Mouse (Mus musculus): ENCODE data around the gene Pitx1.

The Pitx1 gene

DNA sequence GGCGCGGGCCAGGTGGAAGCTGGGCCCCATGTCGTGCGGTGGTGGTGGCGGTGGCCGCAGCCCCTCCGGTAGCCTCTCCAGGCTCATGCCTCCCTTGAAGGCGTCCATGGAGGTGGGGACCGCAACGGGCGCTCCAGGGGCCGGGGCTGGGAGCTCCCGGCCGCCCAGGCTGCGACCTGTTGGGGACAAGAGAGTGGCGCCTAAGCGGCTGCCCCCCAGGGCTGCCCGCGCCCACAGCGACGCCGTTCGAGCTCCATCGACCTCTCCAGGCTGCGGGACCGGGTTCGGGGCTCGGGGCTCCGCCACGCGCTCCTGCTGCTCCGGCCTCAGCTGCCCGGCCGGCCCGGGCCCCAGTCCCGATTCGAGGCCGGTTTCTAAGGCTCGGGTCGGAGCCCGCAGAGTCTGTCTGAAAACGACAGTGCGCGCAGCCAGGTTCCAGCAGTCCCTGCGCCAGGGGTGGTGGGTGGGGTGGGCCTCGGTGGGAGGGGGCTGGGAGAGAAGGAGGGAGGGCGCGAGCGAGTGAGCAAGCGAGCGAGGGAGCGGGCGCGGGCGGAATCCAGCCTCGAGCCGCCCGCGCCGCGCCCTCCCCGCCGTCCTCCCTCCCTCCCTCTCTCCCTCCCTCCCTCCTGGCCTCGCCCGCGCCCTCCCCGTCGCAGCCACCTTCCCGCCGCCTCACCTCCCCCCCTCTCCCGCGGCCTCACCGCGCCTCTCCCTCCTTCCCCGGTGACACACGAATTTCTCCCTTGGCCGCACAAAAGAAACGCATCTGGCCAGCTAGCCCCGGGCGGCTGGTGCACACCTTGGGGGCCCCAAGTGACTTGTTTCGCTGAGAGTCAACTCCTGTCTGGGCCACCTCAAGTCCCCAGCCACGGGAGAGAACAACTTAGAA, 4.9 kb downstream of the Pitx1 start:
- DNase-seq (ENCODE audit: low read depth): no peak

DNA sequence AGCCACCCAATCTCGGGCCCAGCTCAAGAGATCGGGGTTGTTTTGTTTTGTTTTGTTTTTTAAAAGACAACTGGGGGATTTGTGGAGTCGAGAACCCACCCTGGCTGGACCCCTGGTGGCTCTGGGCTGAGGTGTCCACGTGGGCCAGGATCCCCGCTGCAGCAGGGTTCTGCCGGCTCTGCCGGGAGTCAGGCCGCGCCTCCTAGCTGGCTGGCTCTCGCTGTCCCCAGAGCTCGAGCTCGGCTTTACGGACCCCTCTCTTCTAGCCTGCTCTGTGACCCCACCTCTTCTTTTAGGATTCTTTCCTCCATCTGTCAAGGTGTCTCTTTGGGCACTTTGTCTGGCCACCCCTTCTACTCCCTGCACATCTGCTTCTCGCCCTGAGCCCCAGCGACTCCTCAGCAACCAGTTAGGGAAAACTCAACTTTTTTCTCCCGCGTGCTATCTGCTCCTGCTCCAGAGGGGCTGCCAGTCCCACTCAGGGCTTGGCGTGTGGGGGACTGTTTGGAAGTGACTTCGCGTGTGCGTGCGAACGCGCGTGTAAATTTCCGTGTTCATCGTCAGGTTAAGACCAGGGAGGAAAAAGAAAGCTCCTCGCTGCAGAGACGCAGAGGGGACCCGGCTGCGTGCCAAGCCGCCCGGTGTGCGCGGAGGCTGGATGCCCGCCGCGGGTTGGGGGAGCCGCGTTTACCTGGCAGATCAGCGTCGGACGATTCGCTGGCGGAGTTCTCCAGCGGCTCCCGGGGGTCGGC, 5.7 kb downstream of the Pitx1 start:
- no peak for DNase-seq (ENCODE audit: low read depth)

DNA sequence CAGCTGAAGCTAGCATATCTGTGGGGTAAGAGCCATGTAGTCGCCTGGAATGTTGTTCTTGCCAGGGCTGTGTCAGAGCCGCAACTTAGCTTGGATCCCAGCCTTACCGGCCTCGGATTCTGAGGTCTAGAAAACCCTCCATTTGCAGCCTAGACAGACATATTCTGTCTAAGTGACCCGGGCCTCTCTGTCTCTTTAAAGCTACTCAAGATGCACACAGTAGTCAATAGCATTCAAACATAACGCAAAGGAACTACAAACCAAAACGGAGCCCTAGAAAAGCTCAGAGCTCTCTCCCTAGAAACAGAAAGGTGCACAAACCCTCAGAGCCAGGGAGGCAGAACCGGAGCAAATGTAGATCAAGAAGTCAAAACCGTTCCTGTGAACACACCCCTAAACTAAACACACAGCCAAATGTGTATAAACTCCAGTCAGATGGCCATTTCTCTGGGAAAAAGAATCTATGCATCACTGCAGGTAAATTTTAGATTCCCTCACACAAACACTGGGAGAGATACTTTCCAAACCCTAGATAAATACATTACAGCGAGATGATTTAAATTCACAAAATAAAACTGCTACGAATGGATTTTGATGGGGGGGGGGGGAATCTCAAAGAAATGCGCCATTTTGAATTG, 6.9 kb downstream of the Pitx1 start:
- DNase-seq (ENCODE audit: low read depth): no peak

DNA sequence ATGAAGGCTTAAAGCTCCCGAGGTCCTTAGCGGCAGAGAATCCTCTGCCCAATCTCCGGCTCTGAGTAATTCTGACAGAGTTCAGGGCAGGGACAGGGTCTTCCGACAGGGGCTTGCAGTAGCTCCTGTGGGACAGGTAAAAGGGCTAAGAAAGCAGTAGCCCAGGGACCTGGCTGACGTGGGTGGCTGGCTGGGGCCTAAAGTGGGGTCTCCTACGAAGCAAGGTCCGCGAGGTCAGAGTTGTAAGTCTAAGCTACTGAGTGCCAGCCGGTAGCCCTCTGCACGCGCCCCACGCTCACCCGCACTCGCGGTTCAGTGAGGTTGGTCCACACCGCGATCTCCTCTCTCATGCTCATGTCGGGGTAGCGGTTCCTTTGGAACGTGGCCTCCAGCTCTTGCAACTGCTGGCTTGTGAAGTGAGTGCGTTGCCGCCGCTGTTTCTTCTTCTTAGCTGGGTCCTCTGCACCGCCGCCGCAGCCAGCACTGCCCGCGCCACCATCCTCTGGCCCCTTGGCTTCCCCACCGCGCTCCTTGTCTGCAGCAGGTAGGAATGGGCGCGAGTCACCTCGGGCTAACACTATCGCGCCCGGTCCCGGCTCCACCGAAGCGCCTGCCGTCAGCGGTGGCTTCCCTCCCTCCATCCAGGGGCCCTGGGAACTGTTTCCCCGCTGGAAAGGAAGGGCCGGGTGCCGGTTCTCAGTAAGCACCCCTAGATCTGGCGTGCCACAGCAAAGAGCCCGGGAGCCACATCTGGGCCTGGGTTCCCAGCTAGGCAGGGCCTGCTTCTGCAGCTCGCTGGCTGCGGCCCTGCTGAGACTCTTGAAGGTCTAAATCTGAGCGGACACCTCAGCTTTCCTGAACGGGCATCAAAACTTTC, 7.6 kb downstream of the Pitx1 start:
- no peak for DNase-seq (ENCODE audit: low read depth)

DNA sequence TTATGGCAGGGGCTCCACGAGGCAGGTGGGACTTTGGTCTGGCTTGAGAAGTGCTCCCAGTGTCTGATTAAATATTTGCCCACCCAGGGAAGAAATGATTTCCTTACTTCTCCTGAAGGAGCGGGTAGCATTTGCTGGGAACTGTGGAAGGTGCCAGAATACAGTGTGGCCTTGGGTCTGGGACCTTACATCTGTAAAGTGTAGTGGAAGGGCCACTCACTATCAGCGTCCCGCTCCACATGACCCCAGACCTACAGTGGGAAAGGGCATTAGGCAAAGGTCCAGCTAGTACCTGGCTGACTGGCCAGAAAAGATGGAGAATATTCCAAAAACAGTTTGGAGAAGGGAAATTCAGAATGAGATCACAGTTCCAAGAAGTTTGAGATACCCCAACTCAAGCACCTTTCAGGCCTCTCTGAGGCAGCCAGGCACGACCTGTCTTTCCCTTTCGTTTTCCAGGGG, 8.3 kb downstream of the Pitx1 start:
- DNase-seq (ENCODE audit: low read depth): no peak

DNA sequence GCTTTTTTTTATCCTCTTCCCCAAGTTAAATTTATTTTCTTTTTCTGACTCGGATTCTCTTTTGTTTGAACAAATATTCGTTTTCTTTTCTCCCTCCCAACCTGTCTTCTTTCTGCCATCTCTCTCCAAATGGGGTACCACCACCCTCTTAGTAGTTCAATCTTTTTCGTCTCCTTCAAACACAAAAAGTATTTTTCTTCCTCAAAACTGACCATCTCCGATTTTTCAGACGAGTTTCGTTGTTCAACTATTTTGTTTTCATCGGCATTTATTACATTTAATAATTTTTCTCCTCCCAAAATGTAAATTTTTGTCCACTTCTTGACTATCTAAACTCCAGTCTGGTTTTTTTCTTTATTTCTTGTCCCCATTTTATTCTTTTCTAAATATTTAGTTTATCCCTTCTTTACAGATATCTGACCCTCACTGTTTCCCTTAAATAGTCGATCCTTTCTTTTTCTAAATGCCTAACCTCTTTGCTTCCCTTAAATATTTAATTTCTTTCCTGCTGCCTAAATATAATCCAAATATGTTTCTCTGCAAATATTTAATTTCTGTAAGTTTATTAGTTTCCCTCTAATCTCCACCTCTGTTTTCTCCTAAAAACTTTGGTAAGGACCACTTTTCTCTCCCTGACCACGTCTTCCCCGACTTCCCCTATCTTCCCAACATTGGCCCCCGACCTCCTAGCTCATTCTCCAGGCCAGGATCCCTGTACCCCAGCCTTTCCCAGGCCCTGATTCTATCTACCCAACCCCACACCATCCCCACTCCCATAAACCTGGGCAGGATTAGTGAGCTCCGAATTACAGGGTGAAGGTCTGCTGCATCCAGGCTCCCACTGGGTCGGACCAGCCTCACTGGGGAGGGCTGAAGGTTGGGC, 9.0 kb downstream of the Pitx1 start:
- DNase-seq (ENCODE audit: low read depth): no peak

DNA sequence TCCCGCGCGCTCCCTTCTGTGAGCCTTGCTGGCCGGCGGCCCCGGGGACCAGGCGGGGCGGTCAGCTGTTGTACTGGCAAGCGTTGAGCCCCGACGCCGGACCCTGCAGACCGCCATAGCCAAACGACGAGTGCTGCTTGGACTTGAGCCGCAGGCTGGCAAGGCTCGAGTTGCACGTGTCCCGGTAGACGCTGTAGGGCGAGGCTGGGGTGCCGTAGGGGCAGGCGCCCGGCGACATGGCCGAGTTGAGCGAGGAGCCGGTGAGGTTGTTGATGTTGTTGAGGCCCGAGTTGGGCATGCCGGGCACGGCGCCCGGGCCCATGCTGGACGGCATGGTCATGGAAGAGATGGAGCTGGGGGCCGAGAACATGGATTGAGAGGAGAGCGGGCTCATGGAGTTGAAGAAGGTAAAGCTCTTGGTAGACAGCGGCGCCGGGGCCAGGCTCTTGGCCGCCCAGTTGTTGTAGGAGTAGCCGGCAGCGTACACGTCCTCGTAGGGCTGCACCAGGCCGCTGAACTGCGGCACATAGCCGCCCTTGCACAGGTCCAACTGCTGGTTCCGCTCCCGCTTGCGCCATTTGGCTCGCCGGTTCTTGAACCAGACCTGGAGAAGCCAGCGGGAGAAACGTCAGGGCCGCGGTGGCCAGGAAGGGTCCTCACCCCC, 9.9 kb downstream of the Pitx1 start:
- DNase-seq (ENCODE audit: low read depth): no peak

DNA sequence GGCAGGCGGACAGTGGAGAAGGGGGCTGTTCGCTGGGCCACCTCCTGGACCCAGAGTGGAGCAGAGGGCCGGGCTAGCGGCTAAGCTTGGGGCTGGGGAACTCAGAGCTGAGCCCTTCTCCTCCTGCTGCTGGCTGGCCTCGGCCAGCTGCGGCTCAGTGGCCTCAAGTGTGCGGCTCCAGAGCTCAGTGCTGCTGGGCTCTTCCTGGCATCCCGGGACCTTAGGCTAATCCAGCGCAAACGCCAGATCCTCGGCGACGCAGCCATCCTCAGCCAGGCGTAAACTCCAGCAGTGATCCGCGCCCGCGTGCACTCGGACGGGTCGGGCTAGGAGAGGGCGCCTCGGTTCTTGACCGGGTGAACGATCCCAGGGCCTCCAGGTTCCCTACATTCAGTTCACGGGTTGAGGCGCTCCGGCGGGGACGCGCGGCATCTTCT, 10.7 kb downstream of the Pitx1 start:
- DNase-seq (ENCODE audit: low read depth): no peak

DNA sequence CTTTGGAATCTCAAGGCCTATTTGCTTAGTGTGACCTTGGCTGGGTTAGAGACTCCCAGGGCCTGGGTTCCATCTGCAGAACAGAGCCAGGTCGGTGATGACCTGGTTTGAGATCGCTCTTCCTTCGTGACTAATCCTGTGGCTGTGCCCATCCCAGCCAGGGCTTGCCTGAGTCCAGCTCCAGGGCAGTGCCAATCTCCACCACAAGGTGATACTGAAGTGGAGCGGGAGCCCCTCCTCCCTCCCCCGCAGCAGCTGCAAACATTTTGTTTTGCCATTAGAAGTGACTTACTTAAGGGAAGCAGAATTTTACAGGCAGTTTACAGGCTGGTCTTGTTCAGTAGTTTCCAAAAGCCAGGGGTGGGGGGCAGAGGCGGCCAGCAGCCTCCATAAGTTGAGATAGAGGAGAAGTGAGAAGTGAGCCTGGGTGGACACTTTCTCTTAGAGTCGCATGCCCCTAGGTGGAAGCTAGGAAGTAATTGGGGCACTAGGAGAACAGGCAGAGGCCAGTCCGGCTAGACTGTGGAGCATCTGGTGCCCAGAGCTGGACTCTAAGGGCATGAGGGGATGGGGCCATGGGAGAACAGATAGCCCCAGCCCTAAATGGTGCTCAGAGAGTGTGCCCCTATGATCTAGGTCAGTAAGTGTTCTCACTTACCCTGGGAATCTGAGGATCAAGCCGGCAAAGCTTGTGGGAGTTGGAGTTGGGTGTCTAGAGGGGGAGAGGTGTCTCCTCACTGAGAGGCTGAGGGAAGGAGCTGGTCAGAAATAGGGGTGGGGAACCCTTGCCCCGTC, 11.6 kb downstream of the Pitx1 start:
- no peak for DNase-seq (ENCODE audit: low read depth)

DNA sequence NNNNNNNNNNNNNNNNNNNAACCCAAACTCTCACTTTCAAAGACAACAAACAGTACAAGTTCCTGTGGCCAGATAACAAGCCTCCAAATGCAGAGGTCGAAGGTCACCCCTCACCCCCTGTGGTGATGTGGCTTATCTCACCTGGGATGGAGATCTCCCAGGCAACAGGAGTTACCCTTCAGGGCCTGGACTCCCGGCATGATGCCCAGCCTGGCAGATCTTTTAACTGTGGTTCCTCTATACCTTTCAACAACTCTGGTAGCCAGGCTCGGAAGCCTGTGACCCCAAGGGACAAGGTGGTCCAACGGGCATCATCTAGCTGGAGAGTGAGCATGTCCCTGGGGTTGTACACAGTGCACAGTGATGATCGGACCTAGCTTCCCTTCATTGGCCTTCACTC, 13.5 kb downstream of the Pitx1 start:
- no peak for DNase-seq (ENCODE audit: low read depth)

DNA sequence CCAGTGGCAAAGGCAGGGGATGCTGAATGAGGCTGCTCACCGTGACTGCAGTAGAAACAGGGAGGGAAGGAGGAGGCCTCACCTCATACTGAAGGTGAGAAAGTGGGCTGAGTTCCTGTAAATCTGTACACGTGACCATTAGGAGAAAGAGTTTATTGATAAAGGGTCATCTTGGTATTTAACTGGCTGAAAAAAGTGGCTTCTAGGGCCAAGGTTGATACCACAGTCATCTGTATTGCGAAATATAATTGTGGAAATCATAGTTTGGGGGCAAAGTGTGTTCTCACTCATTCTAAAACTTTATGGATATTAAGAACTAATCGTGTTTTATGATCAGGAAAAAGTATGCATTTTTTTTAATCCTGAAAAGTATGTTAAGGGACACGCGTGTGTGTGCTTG, 21.2 kb downstream of the Pitx1 start:
- DNase-seq (ENCODE audit: low read depth): no peak

DNA sequence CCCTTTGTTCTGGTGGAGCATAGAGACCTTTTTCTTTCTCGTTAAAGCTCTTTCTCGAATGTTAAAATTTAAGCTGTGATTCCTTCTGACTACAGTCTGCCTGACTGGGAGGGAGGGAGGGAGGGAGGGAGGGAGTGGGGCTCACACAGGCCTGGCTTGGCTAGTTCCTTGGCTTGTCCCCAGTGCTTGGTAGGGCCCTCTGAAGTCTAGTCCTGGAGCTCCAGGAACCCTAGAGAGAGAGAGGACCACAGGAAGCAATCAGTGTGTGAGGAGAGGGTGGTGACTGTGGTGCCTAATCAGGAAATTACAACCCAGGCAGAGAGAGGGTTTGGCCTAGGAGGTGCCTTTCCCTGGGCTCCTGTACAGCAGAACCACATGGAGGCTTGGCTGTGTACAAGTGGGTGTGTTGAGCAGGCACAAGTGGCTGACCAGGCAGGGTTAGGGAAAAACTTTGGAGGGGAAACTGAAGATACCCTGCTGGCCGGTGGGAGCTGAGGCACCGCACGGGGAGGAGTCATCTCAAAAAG, 22.4 kb downstream of the Pitx1 start:
- no peak for DNase-seq (ENCODE audit: low read depth)

DNA sequence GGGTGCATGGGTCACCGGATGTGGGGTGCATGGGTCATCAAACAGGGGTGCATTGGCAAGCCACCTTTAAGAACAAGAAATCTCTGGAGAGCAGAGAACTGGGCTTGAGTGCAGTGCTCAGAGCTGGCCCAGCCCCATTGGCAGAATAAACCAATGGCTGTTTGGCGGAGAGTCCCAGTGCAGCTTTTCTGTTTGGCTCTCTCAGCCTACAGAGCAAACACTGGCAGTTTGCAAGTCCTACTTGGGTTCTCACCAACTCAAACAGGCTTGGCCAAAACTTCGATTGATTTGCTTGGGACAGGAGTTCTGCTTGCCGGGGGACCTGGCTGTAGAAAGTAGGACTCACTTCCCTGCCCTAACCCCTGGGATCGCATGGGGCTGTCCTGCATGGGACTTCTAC, 25.0 kb downstream of the Pitx1 start:
- no peak for DNase-seq (ENCODE audit: low read depth)

DNA sequence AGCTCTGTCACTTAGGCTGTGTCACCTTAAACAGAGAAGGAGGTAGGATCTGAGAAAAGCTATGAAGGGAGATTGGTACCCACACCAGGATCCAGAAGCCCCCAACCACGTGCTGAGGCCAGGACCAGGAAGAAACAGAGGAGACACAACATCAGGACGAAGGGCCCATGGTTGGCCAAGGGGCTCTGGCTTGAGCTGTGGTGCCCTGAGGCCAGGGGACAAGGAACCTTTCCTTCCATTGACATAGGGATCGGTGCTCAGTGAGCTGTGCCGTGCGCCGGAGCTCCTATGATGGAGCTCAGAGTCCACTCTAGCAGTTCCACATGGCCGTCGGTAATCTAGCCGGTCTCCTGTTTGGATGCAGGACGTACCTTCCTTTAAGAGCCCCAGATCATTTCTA, 26.3 kb downstream of the Pitx1 start:
- no peak for DNase-seq (ENCODE audit: low read depth)

DNA sequence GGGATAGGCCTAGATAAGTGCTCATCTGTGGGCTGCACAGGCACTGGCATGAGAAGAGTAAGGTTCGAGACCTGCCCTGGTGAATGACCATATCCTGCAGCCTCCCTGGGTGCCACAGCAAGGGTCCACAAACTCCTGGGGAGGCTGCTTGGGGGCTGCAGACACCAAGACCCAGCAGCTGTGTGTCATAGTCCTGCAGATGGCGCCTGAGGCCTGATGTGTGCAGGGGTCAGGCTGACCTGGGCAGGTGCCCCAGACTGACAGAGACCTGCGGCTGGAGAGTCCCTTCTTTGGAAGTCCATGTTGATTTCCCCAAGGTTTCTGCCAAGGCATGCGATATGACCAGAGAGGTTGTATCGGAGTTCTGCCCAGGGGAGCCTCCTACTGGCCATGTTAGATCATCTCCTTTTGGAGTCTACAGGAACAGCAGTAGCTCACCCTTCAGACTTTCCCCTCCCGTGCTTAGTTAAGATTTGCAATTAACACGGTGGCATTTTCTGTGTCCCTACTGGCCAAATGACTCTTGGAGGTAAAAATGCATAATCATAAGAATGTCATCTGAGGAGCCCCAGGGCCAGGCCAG, 26.9 kb downstream of the Pitx1 start:
- no peak for DNase-seq (ENCODE audit: low read depth)

DNA sequence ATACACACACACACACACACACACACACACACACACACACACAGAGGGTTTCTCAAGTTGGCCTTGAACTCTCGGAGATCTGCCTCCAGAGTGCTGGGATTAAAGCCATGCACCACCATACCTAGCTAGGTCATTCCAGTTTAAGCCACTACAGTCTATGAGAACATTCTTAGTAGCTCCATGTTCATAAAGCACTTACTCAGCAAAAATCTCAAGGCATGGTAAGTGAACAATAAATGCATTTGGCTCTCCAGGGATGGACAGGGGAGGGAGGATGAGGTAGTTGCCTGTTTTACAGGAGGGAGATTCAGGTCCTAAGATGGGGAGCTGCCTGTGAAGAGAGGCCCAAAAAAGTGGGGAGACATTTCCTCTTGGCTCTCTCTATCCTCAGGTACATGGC, 32.0 kb downstream of the Pitx1 start:
- DNase-seq (ENCODE audit: low read depth): no peak

DNA sequence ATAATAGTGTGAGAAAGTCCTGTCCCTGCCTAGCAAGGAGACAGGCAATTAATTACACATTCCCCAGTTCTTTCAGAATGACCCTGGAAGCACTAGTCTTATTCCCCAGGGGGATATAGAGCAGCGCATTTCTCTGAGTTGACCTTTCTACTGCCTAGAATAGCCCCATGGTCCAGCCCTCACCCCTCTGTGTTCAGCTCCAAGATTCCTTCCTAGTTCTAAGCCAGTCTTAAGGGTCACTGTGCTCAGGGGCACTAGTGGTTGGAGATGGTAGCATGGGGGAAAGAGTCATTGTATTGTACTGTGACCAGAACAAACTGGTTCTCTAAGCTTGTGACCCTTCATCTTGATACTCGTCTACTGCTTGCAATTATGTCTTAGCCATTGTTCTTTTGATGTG, 34.7 kb downstream of the Pitx1 start:
- DNase-seq (ENCODE audit: low read depth): no peak

DNA sequence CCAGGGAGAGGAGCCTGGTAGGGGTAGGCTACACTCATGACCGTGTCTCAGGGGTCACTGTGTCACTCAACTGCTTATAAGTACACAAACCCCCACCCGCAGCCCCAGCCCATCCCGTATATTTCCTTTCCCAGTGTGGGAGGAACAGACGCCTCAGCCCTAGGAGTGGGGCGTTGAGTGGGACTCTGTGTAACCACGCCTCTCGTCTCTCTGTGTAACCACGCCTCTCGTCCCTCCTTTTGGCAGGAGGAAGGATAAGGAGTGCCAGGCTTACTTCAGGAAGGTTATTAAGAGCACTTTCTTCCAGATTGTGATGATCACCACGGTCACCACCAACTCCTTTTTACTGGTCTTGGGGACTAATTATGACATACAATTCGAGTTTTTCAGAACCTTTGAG, 49.9 kb downstream of the Pitx1 start:
- no peak for DNase-seq (ENCODE audit: low read depth)

DNA sequence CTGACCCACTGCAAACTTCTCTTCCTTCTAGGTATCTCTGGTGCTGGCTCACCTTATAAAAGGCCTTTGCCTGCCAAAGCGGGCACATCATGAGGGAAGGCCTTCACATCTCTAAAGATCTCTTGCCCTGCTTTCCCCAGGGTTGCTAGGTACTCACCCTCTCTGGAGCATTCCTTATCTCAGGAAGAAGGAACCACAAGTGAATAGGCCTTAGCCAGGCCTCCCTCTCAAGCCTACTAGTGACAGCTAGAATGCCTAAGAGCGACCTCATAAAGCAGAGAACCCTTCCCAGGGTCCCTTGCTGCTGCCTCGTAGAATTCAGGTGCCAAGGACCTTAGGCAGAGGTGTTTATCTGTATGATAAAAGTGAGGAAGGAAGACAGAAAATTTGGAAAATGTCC, 51.7 kb downstream of the Pitx1 start, which contains the start of gene Catsper3:
Gene Catsper3 (plus strand): TSS at position 301 of the 400 bp plus-strand sequence.
- DNase-seq (ENCODE audit: low read depth): no peak
